Mouse (Mus musculus): Measurements from ENCODE around the gene Ptprn2. TPM values are rescaled to one million over a fixed set of nuclear protein-coding genes. Genes with fewer than 3 reads are reported as not detected.

Gene Ptprn2
- polyA plus RNA-seq, 1 experiment, result 0.22 TPM

DNA sequence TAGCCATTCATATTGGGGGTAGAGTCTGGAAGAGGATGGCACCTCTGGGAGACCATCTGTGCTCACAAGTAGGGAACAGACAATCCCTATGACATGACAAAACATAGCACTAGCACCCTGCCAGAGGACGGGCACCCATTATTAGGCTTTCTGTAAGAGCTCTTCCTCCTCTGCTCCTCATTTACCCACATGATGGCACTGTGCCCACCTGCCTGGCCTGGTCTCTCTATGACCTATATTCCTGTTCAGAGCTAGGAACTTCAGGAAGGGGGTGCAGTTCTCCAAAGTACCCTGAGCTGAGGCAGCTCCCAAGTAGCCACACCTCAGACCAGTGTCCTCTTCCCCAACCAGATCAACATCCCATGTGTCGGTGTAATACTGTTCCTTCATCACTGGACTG, 777.6 kb downstream of the Ptprn2 start:
- no peaks in the 10 kb centered on the region for H3K79me2 ChIP-seq (ENCODE audit: control insufficient read depth, insufficient read depth)
- H3K36me3 ChIP-seq (ENCODE audit: control insufficient read depth, insufficient read depth), result no peaks in the 10 kb centered on the region
- no peaks in the 10 kb centered on the region for H3K27me3 ChIP-seq (ENCODE audit: control insufficient read depth, insufficient read depth, insufficient read length)
- no peak overlapping the region for H3ac ChIP-seq (ENCODE audit: control insufficient read depth, insufficient read length)
- no peak overlapping the region for H3K4me3 ChIP-seq
- TF ChIP-seq POLR2A (IDR thresholded peaks at IDR 0.05; ENCODE audit: insufficient read length, low read depth) (no peak), MYOG (IDR thresholded peaks at IDR 0.05; ENCODE audit: control insufficient read depth in 1 of 3, insufficient read depth in 1 of 3, insufficient read length in 2 of 3, low read depth in 2 of 3) (no peak), POLR2AphosphoS2 (IDR thresholded peaks at IDR 0.05; ENCODE audit: insufficient read length, low read depth) (no peak), MAX (IDR thresholded peaks at IDR 0.05; ENCODE audit: low read depth) (no peak), E2F4 (IDR thresholded peaks at IDR 0.05; ENCODE audit: insufficient read depth) (no peak)
- no peak overlapping the region for H3K4me2 ChIP-seq (ENCODE audit: low read depth)

DNA sequence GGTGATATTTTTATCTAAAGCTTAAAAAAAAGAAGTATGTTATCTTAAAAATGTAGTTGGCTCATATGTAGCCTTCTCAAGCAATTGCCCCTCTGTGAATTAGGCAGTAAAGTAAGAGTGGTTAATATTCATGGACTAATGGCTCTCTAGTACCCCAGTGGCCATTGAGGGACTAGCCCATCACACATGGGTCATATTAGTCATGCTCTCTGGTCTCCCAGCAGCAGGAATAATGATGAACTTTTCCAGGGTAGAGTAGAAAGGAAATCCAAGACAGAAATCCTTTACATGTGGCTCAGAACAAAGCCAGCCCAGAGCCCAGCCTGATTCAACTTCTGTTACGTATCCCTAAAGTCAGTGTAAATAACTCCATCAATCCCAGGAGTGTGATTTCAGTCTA, 779.7 kb downstream of the Ptprn2 start:
- H3K36me3 ChIP-seq (ENCODE audit: control insufficient read depth, insufficient read depth), result no peaks in the 10 kb centered on the region
- H3K27me3 ChIP-seq (ENCODE audit: control insufficient read depth, insufficient read depth, insufficient read length), result no peaks in the 10 kb centered on the region
- H3K79me2 ChIP-seq (ENCODE audit: control insufficient read depth, insufficient read depth), result no peaks in the 10 kb centered on the region
- H3K4me3 ChIP-seq, result no peak overlapping the region
- no peak overlapping the region for H3K4me2 ChIP-seq (ENCODE audit: low read depth)
- no peak overlapping the region for H3ac ChIP-seq (ENCODE audit: control insufficient read depth, insufficient read length)
- no peak for TF ChIP-seq TCF12 (IDR thresholded peaks at IDR 0.05; ENCODE audit: insufficient read depth, poor library complexity, severe bottlenecking)
- TF ChIP-seq CEBPB (IDR thresholded peaks at IDR 0.05; ENCODE audit: insufficient read depth, poor library complexity, severe bottlenecking), result no peak
- no peak for TF ChIP-seq MYOD1 (IDR thresholded peaks at IDR 0.05; ENCODE audit: control insufficient read depth in 1 of 3, insufficient read length in 2 of 3, low read depth in 2 of 3)
- TF ChIP-seq MAX (IDR thresholded peaks at IDR 0.05; ENCODE audit: low read depth), result no peak
- no peak for TF ChIP-seq POLR2A (IDR thresholded peaks at IDR 0.05; ENCODE audit: insufficient read length, low read depth)
- no peak for TF ChIP-seq USF1 (IDR thresholded peaks at IDR 0.05; ENCODE audit: low read depth)
- TF ChIP-seq TCF3 (IDR thresholded peaks at IDR 0.05; ENCODE audit: insufficient read length, low read depth), result no peak
- no peak for TF ChIP-seq SRF (IDR thresholded peaks at IDR 0.05; ENCODE audit: control insufficient read depth, insufficient read length, low read depth)
- TF ChIP-seq REST (IDR thresholded peaks at IDR 0.05; ENCODE audit: insufficient read depth, insufficient read length), result no peak
- TF ChIP-seq POLR2AphosphoS2 (IDR thresholded peaks at IDR 0.05; ENCODE audit: insufficient read length, low read depth), result no peak
- TF ChIP-seq E2F4 (IDR thresholded peaks at IDR 0.05; ENCODE audit: insufficient read depth), result no peak
- no peak for TF ChIP-seq MYOG (IDR thresholded peaks at IDR 0.05; ENCODE audit: control insufficient read depth in 1 of 3, insufficient read depth in 1 of 3, insufficient read length in 2 of 3, low read depth in 2 of 3)

DNA sequence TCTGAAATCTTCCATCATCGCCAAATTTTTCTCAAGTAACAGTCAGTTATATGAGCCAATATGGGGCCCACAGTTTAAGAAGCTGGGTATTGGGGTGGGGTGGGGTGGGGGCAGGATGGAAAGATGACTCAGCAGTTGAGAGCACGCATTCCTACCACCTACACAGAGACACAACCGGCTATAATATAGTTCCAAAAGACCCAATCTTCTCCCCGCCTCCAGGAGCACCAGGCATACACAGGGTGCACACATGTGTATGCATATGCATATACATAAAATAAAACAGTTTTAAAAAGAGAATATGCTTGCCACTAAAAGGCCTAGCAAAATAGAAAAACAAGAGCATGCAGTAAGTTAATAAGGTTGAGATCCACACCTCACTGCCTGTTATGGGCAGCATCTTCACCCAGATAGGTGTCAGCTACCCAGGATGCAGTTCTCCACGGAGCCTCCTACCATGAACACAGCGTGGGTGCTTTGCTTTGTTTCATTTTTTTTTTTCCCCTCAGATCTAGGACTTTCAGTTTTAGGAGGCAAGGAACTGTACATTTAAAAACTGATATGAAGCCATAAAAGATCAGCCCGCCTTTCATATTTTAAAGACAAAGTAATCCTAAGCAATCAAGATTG, 783.1 kb downstream of the Ptprn2 start:
- Histone ChIP-seq H3ac (ENCODE audit: control insufficient read depth, insufficient read length) (no peak overlapping the region), H3K79me2 (ENCODE audit: control insufficient read depth, insufficient read depth) (no peaks in the 10 kb centered on the region), H3K27me3 (ENCODE audit: control insufficient read depth, insufficient read depth, insufficient read length) (no peaks in the 10 kb centered on the region), H3K4me2 (ENCODE audit: low read depth) (peak overlapping the region; percentile 66), H3K36me3 (ENCODE audit: control insufficient read depth, insufficient read depth) (no peaks in the 10 kb centered on the region), H3K4me3 (no peak overlapping the region)
- TF ChIP-seq SRF (IDR thresholded peaks at IDR 0.05; ENCODE audit: control insufficient read depth, insufficient read length, low read depth) (no peak), TCF12 (IDR thresholded peaks at IDR 0.05; ENCODE audit: insufficient read depth, poor library complexity, severe bottlenecking) (no peak), REST (IDR thresholded peaks at IDR 0.05; ENCODE audit: insufficient read depth, insufficient read length) (no peak), POLR2A (IDR thresholded peaks at IDR 0.05; ENCODE audit: insufficient read length, low read depth) (no peak), POLR2AphosphoS2 (IDR thresholded peaks at IDR 0.05; ENCODE audit: insufficient read length, low read depth) (no peak), USF1 (IDR thresholded peaks at IDR 0.05; ENCODE audit: low read depth) (no peak), E2F4 (IDR thresholded peaks at IDR 0.05; ENCODE audit: insufficient read depth) (no peak), TCF3 (IDR thresholded peaks at IDR 0.05; ENCODE audit: insufficient read length, low read depth) (no peak), CEBPB (IDR thresholded peaks at IDR 0.05; ENCODE audit: insufficient read depth, poor library complexity, severe bottlenecking) (no peak), MYOD1 (IDR thresholded peaks at IDR 0.05; ENCODE audit: control insufficient read depth in 1 of 3, insufficient read length in 2 of 3, low read depth in 2 of 3) (no peak), MAX (IDR thresholded peaks at IDR 0.05; ENCODE audit: low read depth) (no peak)

DNA sequence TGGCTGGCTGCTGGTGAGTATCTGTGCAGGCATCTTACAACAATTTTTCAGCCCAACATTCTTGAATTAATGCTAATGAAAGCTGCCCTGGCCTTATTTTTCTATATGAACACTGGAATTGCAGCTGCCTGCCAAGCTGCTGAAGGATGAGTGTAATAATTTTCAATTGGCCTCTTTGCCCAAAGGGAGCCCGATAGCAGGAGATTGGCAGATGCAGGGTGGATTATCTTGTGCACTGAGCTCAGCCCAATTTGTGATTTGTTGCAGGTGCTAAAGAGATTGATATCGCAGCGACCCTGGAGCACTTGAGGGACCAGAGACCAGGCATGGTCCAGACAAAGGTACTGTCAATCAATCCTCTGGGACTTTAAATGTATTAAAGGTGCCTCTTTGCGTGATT, 783.8 kb downstream of the Ptprn2 start:
- H3ac ChIP-seq (ENCODE audit: control insufficient read depth, insufficient read length), result no peak overlapping the region

More for the DNA sequence above, 783.8 kb downstream of the Ptprn2 start:
- no peaks in the 10 kb centered on the region for H3K36me3 ChIP-seq (ENCODE audit: control insufficient read depth, insufficient read depth)
- TF ChIP-seq MYOG (IDR thresholded peaks at IDR 0.05; ENCODE audit: control insufficient read depth in 1 of 3, insufficient read depth in 1 of 3, insufficient read length in 2 of 3, low read depth in 2 of 3) (no peak), E2F4 (IDR thresholded peaks at IDR 0.05; ENCODE audit: insufficient read depth) (no peak), POLR2AphosphoS2 (IDR thresholded peaks at IDR 0.05; ENCODE audit: insufficient read length, low read depth) (no peak), TCF12 (IDR thresholded peaks at IDR 0.05; ENCODE audit: insufficient read depth, poor library complexity, severe bottlenecking) (no peak), MYOD1 (IDR thresholded peaks at IDR 0.05; ENCODE audit: control insufficient read depth in 1 of 3, insufficient read length in 2 of 3, low read depth in 2 of 3) (no peak), MAX (IDR thresholded peaks at IDR 0.05; ENCODE audit: low read depth) (no peak), POLR2A (IDR thresholded peaks at IDR 0.05; ENCODE audit: insufficient read length, low read depth) (no peak), REST (IDR thresholded peaks at IDR 0.05; ENCODE audit: insufficient read depth, insufficient read length) (no peak), USF1 (IDR thresholded peaks at IDR 0.05; ENCODE audit: low read depth) (no peak), TCF3 (IDR thresholded peaks at IDR 0.05; ENCODE audit: insufficient read length, low read depth) (no peak), CEBPB (IDR thresholded peaks at IDR 0.05; ENCODE audit: insufficient read depth, poor library complexity, severe bottlenecking) (no peak), SRF (IDR thresholded peaks at IDR 0.05; ENCODE audit: control insufficient read depth, insufficient read length, low read depth) (no peak)
- no peaks in the 10 kb centered on the region for H3K27me3 ChIP-seq (ENCODE audit: control insufficient read depth, insufficient read depth, insufficient read length)
- H3K4me2 ChIP-seq (ENCODE audit: low read depth), result no peak overlapping the region
- no peaks in the 10 kb centered on the region for H3K79me2 ChIP-seq (ENCODE audit: control insufficient read depth, insufficient read depth)
- no peak overlapping the region for H3K4me3 ChIP-seq
